Mouse (Mus musculus) left cerebral cortex, postnatal 4 days (tissue): ENCODE results near the gene Gm5565. TPM values are rescaled to one million over a fixed set of nuclear protein-coding genes. Genes with fewer than 3 reads are reported as not detected.

Experiments used
- total RNA-seq, 2 experiments: library from RNA; stranded (reverse); gene quantifications; 2 replicates each; pipeline ENCODE4 v1.2.3; 2021

Gm5565 gene
- total RNA-seq, 2 experiments from 2014 or later: not detected

Other genes with a start within 250 kb of the Gm5565 start
- gene Cyp3a25, start 150.9 kb downstream of the Gm5565 start, total RNA-seq: not detected
- not detected for gene Cyp3a59, start 81.3 kb downstream of the Gm5565 start, total RNA-seq
- not detected for gene Gm6309, start 10.2 kb upstream of the Gm5565 start, total RNA-seq
- gene 1700001J03Rik, start 24.8 kb upstream of the Gm5565 start, total RNA-seq: 1 to 10 TPM in 1 of 2 experiments, not detected in 1; 1.1 TPM
- 10 to 100 TPM; 22.8 to 24.1 TPM for gene Rnf6, start 61.0 kb upstream of the Gm5565 start, total RNA-seq
- 10 to 100 TPM; 56.0 to 57.1 TPM for gene Cdk8, start 70.7 kb upstream of the Gm5565 start, total RNA-seq
- 10 to 100 TPM; 64.9 to 66.0 TPM for gene Wasf3, start 224.4 kb upstream of the Gm5565 start, total RNA-seq